Mouse (Mus musculus): ENCODE measurements around the gene Srrm3. TPM values are rescaled to one million over a fixed set of nuclear protein-coding genes. Genes with fewer than 3 reads are reported as not detected.

The Srrm3 gene
- polyA plus RNA-seq, 1 experiment = not detected

GRCm38 (mm10) chr5:135910813-135911212, 104.1 kb downstream of the Srrm3 start:
- 81% methylated on average over 25 of the region's 25 CpGs for WGBS
- TF ChIP-seq POLR2A (IDR thresholded peaks at IDR 0.05; ENCODE audit: insufficient read depth, low read depth, low read length) (no peak), CTCF (IDR thresholded peaks at IDR 0.05; ENCODE audit: insufficient read depth, low read depth, low read length) (no peak)
- no peak overlapping the region for H3K27ac ChIP-seq (ENCODE audit: insufficient read depth, low read depth, low read length)
- no peak overlapping the region for H3K4me3 ChIP-seq (ENCODE audit: insufficient read depth, low read depth, low read length)
- peaks cover 49% of the 10 kb centered on the region for H3K4me1 ChIP-seq (ENCODE audit: control insufficient read depth, insufficient read depth, low read length)

DNA sequence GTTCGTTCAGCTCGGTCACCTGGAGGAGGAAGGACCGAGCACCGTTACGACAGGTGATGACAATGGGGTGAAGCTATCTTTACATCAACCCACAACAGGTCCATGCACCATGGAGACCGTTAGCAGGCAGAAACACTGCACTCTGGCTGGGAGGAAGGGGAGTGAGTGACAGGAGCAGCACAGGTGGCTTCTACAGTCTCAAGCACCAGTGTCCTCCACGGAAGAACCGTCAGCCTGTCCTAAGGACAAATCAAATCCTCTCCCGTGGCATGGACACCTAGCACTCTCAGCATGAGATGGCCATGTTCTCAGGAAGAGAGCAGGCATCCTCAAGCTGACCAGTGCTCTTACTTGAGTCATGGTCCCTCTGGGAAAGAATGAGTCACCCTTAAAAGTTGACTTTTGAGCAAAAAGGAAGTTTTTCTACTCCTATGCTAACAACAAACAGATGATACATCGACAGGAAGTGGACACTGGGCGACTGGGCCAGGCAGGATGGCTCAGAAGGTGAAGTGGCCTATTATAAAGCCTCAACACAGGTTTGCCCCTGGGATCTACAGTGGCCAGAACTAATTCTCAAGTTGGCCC, 105.0 kb downstream of the Srrm3 start:
- Histone ChIP-seq H3K4me3 (ENCODE audit: insufficient read depth, low read depth, low read length) (no peak overlapping the region), H3K27ac (ENCODE audit: insufficient read depth, low read depth, low read length) (no peak overlapping the region), H3K4me1 (ENCODE audit: control insufficient read depth, insufficient read depth, low read length) (peaks cover 53% of the 10 kb centered on the region)
- no peak for TF ChIP-seq CTCF (IDR thresholded peaks at IDR 0.05; ENCODE audit: insufficient read depth, low read depth, low read length)
- TF ChIP-seq POLR2A (IDR thresholded peaks at IDR 0.05; ENCODE audit: insufficient read depth, low read depth, low read length) = no peak
- WGBS = 87% methylated on average over 11 of the region's 11 CpGs

DNA sequence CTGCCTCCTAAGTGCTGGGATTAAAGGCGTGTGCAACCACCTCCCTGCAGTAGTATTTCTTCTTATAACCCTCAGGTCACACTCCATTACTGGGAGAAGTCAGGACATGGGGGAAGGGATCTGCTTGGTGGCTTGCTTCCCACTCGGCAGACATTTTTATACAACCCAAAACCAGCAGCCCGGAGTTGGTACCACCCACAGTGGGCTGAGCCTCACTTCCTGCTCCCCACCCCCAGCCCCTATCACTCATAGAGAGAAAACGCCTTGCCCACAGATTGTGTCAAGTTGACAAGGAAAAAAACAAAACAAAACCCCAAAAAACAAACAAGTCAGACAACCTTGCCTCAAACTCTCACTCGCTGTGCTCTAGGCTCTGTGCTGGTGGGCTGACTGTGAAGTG, 106.5 kb downstream of the Srrm3 start:
- Histone ChIP-seq H3K4me1 (ENCODE audit: control insufficient read depth, insufficient read depth, low read length) (peaks cover 48% of the 10 kb centered on the region), H3K4me3 (ENCODE audit: insufficient read depth, low read depth, low read length) (no peak overlapping the region), H3K27ac (ENCODE audit: insufficient read depth, low read depth, low read length) (no peak overlapping the region)
- WGBS = 49% methylated on average over 5 of the region's 5 CpGs
- TF ChIP-seq CTCF (IDR thresholded peaks at IDR 0.05; ENCODE audit: insufficient read depth, low read depth, low read length) (no peak), POLR2A (IDR thresholded peaks at IDR 0.05; ENCODE audit: insufficient read depth, low read depth, low read length) (no peak)

DNA sequence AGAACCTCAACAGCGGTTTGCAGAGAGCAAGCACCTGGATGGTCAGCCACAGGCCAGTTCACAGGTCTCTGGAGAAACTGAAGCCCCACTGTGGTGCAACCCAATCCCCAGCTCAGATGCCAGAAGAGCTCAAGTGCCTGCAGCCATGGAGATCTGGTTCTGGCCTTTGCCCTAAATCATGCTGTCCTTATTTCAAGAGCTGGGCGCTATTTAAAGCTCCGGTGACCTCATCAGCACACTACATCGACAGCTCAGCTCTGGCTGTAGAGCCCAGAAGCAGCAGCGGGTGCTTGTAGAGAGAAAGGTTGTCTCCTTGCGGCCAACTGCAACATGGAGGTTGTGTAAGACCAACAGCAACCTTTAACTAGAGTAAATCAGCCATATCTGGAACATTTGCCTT, 107.5 kb downstream of the Srrm3 start:
- H3K4me3 ChIP-seq (ENCODE audit: insufficient read depth, low read depth, low read length) = no peak overlapping the region
- H3K27ac ChIP-seq (ENCODE audit: insufficient read depth, low read depth, low read length) = no peak overlapping the region
- 58% methylated on average over 6 of the region's 6 CpGs for WGBS
- H3K4me1 ChIP-seq (ENCODE audit: control insufficient read depth, insufficient read depth, low read length) = peaks cover 44% of the 10 kb centered on the region
- TF ChIP-seq POLR2A (IDR thresholded peaks at IDR 0.05; ENCODE audit: insufficient read depth, low read depth, low read length) (no peak), CTCF (IDR thresholded peaks at IDR 0.05; ENCODE audit: insufficient read depth, low read depth, low read length) (no peak)

DNA sequence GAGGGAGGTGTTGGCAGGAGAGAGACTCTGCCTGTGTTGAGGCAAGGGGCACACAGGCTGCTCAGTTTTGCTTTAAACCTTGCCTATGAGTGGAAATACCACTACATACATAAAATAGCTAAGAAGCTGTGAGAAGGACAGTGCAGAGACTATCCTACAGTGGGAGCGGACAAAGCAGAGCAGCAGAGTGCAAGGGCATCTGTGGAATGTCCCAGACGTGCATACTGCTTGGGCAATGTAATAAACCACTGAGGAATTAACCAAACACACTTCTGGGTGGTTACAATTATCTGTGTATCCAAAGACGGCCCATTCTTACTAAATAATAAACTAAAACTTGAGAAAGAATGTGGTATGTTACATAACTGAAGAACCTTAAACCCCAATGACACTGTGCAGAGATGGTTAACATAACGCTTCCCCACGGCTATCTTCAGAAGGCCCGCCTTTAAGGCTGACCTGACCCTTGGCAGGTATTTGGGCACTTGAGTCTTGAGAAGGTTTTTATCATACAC, 109.4 kb downstream of the Srrm3 start:
- WGBS = 82% methylated on average over 6 of the region's 6 CpGs
- no peak overlapping the region for H3K27ac ChIP-seq (ENCODE audit: insufficient read depth, low read depth, low read length)
- H3K4me1 ChIP-seq (ENCODE audit: control insufficient read depth, insufficient read depth, low read length) = peaks cover 34% of the 10 kb centered on the region
- TF ChIP-seq POLR2A (IDR thresholded peaks at IDR 0.05; ENCODE audit: insufficient read depth, low read depth, low read length) (no peak), CTCF (IDR thresholded peaks at IDR 0.05; ENCODE audit: insufficient read depth, low read depth, low read length) (no peak)
- H3K4me3 ChIP-seq (ENCODE audit: insufficient read depth, low read depth, low read length) = no peak overlapping the region

GRCm38 (mm10) chr5:135916601-135917000, 109.9 kb downstream of the Srrm3 start:
- Histone ChIP-seq H3K4me3 (ENCODE audit: insufficient read depth, low read depth, low read length) (no peak overlapping the region), H3K27ac (ENCODE audit: insufficient read depth, low read depth, low read length) (no peak overlapping the region), H3K4me1 (ENCODE audit: control insufficient read depth, insufficient read depth, low read length) (peaks cover 29% of the 10 kb centered on the region)
- WGBS = 78% methylated on average over 3 of the region's 3 CpGs
- no peak for TF ChIP-seq POLR2A (IDR thresholded peaks at IDR 0.05; ENCODE audit: insufficient read depth, low read depth, low read length)
- no peak for TF ChIP-seq CTCF (IDR thresholded peaks at IDR 0.05; ENCODE audit: insufficient read depth, low read depth, low read length)

DNA sequence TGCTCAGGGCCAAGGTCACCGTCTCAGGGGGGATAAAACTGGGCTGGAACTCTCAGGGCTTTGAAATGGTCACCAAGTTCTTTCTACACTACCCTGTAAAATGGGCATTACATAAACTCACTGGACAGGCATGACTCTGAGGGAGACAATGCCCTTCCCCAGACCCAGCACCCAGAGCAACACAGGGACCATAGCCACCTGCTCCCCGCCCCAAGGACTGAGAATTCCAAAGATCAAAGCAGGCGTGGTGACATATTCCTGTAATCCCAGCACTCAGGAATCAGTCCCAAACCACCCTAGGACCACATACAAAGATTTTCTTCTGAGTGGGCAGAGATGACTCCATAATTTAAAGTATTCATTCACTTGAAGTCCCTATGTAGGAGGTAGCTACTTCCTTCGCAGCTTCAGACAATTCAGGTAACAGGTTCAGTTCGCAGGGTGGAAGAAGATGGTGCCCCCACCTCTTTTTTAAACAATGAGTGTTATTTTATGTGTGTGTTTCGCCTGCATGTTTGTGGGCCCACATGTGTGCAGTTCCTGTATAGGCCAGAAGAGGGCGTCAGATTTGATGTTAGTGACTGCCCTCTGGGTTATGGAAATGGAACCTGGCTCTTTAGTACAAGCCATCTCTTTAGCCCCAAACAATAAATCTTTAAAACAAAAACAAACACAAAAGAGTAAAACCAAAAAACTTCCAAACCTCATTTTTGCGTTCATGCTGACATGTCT, 110.8 kb downstream of the Srrm3 start:
- H3K27ac ChIP-seq (ENCODE audit: insufficient read depth, low read depth, low read length) = no peak overlapping the region
- WGBS = 88% methylated on average over 8 of the region's 8 CpGs
- TF ChIP-seq POLR2A (IDR thresholded peaks at IDR 0.05; ENCODE audit: insufficient read depth, low read depth, low read length) = no peak
- no peak for TF ChIP-seq CTCF (IDR thresholded peaks at IDR 0.05; ENCODE audit: insufficient read depth, low read depth, low read length)

DNA sequence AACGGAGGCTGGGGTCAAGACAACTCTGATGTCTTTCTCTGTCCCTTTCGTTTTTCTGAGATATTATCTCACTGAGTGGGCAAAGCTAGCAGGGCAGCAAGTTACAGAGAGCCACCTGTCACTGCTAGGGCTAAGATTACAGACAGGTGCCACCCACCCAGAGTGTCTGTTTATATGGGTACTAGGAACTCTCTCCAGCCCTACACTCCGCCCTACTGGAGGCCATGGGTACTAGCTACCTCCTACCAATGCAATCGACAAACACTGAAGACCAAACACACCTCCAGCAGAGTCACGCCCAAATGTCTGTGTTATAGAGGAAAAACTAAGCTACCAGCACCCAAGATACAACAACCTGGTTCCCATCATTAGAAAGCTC, 111.4 kb downstream of the Srrm3 start:
- peaks cover 26% of the 10 kb centered on the region for H3K4me1 ChIP-seq (ENCODE audit: control insufficient read depth, insufficient read depth, low read length)
- WGBS = 91% methylated on average over 5 of the region's 5 CpGs
- H3K4me3 ChIP-seq (ENCODE audit: insufficient read depth, low read depth, low read length) = no peak overlapping the region
- H3K27ac ChIP-seq (ENCODE audit: insufficient read depth, low read depth, low read length) = no peak overlapping the region
- TF ChIP-seq CTCF (IDR thresholded peaks at IDR 0.05; ENCODE audit: insufficient read depth, low read depth, low read length) (no peak), POLR2A (IDR thresholded peaks at IDR 0.05; ENCODE audit: insufficient read depth, low read depth, low read length) (no peak)

More for the DNA sequence above, 110.8 kb downstream of the Srrm3 start:
- Histone ChIP-seq H3K4me1 (ENCODE audit: control insufficient read depth, insufficient read depth, low read length) (peaks cover 27% of the 10 kb centered on the region), H3K4me3 (ENCODE audit: insufficient read depth, low read depth, low read length) (no peak overlapping the region)

- no peak overlapping the region for H3K27ac ChIP-seq (ENCODE audit: insufficient read depth, low read depth, low read length)
- TF ChIP-seq POLR2A (IDR thresholded peaks at IDR 0.05; ENCODE audit: insufficient read depth, low read depth, low read length) (no peak), CTCF (IDR thresholded peaks at IDR 0.05; ENCODE audit: insufficient read depth, low read depth, low read length) (no peak)
- 94% methylated on average over 5 of the region's 5 CpGs for WGBS
- H3K4me3 ChIP-seq (ENCODE audit: insufficient read depth, low read depth, low read length) = no peak overlapping the region
- H3K4me1 ChIP-seq (ENCODE audit: control insufficient read depth, insufficient read depth, low read length) = peaks cover 23% of the 10 kb centered on the region
Observed at GRCm38 (mm10) chr5:135918593-135918992, 111.9 kb downstream of the Srrm3 start.
